Mouse (Mus musculus): ENCODE measurements around the gene Tspan14.

Tspan14 gene

GRCm38 (mm10) chr14:40975127-40975721 lies 8.6 kb upstream of the Tspan14 start:
- peak; percentile 77 to 84 for DNase-seq

DNA sequence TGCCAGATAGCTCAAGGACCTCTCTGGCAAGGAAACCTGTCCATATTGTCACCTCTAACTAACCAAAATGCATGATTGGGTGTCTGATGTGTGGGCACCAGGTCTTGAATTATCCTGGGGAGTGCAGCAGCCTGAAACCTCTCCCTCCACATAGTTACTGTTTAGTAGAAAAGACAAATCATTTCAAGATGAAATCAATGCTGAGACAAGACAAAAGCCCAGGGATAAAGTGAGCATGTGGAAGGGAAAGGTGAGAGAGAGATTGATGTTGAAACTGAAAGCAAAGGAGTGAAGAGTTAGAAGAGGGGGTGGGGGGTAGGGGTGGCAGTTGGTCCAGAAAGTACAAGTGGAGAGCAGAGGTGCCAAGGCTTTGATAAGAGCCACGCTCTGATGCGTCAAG lies 1.4 kb upstream of the Tspan14 start:
- no peak for DNase-seq

DNA sequence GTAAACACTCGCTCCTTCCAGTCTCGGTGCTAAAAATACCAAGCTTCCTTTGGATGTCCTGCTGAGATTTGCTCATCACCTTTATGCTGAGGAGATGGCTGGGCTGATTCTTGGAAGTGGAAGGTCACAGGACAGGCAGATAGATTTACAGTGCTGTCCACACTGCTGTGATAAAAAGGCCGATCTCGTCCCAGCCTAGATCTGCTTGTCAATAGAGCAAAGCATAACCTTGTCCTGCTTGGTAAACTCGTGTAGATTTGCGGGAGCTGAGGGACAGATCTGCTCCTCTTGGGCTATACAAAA lies 942 bp upstream of the Tspan14 start:
- DNase-seq = no peak

DNA sequence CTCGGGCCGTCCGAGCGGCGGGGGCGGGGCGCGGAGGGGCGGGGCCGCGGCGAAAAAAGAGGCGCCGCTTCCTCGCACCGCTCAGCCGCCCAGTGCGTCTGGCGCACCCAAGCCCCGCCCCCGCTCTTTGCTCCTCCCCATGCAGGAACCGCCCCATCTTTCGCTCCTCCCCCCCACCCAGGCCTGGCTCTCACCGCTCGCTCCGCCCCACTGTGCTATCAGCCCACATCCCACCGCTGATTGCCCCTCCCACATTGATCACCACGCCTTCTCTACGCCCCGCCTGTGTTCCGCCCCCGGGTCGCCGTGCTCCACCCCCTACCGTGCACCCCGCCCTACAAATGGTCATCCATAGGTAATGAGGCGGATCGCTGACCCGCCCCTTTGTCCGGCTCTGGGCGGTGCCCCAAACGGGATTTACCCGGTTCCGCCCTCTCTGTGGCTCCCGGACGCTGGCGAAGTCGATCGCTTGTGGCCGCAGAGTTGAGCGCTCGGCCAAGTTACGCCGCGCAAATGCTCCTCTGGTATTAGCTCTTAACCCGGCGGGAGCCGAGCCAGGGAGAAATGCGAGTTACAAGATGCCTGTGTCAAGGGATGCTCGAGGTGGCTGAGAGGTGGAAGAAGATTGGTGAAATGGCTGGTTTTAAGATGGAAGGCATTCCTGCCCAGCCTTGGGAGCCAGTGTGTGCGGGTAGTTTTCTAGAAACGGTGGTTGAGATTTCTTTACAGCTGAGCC lies 423 bp upstream of the Tspan14 start:
- peak; percentile 99 for DNase-seq

DNA sequence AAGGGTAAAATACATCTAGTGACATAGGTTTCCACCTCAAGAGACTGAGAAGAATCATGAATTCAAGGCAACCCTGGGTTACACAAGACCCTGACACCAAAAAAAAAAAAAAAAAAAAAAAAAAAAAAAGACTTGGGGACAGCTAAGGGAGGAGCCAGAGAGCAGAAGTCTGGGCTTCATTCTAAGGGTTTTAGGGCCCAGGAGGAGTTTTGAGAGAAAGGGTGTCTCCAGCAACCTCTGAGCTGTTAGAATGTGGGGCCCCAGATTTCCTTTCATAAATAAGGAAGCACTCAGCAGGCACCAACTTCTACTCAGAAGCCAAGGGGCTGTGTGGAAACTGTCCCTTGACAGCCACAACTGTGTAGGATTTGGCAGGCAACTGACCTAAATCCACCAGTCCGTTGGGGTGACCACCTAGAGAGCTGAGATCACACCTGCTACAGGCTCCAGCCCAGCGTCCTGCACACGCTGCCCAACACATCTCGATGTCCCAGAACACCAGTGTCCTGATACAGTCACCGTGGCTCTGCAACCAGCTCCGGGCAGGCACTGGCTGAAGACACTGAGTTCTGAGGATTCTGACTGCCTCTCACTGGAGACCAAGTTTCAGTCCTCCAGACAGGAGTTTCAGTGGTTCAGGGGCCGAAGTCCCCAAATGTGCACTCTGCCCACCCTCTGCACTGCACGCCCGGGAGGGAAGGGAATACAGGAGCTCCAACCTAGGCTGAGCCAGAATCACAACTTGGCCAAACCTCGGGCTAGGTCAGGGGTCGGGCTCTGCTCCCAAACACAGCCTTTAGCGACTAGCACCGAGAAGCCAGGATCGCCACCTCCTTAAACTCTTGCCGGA lies 875 bp downstream of the Tspan14 start:
- DNase-seq = peak; percentile 77 to 81

DNA sequence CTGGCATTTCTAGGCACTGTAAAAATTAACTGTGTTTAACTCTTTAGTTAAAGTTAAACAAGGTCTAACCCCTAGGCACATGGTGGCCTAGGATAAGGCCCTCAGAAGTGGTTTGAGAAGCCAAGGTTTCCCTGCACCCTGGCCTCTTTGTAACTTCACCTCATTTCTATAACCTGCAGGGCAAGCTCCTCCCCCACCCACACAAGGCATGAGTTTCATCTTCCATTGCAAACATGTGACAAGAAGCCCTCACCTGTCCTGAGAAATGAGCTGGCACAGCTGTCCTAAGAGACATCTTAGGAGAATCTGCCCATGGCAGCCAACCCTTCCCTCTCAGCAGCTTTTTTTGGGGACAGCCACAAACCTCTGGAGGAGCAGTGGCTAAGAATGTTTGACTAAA lies 1.7 kb downstream of the Tspan14 start:
- peak; percentile 63 to 70 for DNase-seq

- no peak for DNase-seq
Observed at GRCm38 (mm10) chr14:40964214-40964610, 2.4 kb downstream of the Tspan14 start.

DNA sequence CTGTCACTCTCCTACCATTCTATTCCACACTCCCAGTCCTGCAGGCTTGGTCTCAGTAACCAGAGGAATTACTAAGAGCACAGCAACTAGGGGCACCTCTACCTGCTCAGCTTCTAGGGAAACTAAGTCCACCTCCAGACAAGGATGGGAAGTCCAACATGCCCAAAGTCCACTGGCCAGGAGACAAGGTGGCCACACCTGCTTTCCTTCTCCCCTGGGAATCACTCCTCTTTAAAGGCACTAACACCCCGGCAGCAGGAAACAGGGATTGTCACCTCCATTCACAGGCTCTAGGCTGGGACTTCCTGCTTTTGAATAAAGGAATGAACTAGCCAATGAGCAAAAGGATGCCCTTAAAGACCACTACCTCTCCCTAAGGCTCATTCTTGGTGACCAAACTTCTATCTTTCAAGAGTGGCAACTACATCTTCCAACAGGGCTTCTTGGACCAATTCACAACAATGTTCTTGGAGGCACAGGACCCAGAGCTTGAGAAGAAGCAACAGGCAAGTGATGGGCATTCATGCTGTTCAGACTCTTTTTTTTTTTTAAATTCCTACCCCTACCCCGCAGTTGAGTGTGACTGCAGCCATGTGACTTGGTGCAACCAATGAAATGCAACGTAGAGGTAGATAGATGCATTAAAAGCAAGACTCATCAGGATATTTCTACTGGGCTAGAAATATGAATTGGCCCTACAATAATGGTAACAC lies 3.0 kb downstream of the Tspan14 start:
- peak in 1 of 2 experiments; percentile 40 for DNase-seq

- peak in 1 of 2 experiments; percentile 47 for DNase-seq
Observed at GRCm38 (mm10) chr14:40962365-40963290, 4.0 kb downstream of the Tspan14 start.

DNA sequence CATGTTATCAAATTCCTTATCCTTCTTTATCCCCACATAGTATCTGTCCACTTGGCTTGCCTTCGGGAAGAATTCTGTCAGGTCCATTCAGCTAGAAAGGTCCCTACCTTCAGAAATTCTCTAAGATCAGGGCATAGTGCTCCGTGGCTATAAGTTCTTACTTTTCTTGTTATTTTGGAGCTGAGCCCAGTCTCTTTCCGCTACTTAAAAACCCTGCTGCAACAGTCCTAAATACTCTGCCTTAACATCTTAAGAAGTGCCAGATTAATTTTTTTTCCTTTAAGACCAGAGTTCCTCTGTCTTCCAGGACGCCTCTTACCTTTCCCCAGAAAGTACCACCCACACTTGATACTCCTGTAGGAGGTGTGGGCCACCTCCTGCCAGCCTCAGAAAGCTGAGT lies 6.4 kb downstream of the Tspan14 start:
- DNase-seq = no peak

- no peak for DNase-seq
Observed at GRCm38 (mm10) chr14:40959586-40959985, 7.0 kb downstream of the Tspan14 start.

GRCm38 (mm10) chr14:40958986-40959381 lies 7.6 kb downstream of the Tspan14 start:
- DNase-seq = peak; percentile 70 to 78

DNA sequence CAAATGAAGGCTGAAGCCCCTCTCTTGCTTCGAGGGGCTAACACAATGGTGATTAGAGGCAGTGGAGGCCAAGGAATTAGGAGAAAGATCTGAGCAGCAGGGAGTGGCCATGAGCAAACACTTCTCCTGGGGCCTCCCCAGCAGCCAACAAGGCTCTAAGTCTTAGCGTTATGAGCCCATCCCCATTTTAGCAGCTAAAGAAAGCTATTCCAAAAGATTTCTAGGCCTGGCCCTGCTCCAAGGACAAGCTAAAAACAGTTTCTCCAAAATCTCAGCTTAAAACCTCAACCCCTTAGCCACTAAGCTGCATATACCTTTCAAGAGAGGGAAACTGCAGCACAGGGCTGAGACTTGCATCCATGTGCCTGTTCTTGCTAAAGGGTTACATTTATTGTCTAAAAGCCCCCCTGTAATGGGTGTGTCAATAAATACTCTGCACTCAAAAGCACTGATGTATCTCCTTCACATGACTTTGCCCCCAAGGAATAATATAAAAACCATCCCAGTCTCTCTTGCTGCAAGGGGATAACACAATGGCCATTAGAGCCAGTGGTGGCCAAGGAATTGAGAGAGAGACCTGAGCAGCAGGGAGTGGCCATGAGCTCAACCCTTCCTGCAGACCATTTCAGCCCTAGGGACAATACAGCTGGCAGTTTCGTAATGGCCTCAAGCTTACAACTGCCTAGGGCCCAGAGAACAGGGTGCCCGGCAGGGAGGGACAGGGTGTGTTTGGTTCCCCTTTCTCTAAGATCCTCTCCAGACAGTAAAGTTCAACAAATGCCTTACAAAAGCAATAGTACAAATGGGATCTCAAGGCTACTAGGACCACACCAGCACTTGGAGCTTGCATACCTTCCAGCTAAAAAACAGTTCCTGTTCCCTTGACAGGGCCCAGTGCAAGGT lies 8.3 kb downstream of the Tspan14 start:
- peak in 1 of 2 experiments; percentile 32 for DNase-seq

- no peak for DNase-seq
Observed at GRCm38 (mm10) chr14:40957607-40958006, 9.0 kb downstream of the Tspan14 start.

DNA sequence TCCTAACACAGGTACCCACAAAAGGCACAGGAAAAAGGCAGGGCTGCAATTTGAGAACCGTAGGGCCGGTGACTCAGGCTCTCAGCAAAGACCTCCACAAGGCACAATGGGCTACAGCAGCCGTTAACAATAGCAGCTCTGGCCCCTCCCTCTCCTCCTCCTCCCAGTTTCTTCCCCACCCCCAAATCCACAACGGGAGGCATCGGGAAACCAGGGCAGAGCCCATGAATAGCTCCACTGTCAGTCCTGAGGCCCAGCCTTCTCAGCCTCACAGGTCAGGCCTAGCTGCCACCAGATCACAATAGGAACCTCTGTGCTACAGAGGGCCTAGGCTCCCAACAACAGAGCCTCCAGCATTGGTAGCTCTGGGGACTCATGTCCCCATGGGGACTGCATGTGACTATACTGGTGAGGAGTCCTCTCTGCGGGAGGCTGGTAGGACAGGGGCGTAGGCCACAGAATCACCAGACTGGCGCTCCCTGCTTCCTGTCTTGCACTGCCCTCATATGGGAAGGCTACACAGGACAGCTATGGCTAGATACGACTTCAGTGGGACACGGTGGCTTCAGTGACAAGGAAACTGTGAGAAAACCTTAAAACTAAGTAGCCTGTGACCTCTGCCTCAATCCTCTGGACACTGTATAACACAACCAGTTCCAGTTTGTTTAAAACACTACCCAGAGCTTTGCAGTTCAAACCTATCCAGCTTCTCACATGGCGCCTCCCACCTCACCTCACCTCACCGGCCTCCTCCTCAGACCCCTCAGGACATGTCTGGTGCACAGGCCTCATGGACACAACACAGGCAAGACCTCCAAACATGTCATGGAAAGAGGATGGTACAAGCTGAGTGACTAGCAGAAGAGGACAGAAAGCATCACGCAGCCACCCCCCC lies 10.1 kb downstream of the Tspan14 start:
- peak in 1 of 2 experiments; percentile 56 for DNase-seq

DNA sequence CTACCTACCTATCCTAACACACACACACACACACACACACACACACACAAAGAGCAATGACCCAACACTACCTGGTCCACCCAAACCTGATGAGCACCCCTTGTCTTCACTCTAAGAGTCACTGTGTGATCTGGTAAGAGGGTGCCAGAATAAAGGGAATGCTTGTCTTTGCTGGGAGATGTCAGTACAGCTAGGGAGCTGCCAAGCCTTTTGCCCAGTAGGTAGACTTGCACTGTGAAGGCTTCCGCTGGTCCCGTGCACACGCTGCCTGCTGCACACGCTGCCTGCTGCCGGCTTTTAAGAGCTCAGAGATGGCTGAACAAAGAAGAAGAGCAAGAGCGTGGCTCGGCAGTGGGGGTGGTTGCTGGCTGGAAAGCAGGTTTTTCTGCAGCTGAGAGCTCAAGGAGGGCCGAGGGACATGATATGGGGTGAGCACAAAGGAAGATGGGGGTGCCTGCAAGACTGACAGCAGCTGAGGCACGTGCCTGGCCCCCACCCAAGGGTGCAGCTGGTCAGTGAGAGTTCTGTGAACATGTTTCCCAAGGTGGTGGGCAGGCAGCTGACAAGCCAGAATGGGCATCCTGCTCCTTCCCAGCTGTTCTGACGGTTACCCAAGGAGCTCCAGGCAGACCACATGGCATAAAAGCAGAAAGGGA lies 10.9 kb downstream of the Tspan14 start:
- peak in 1 of 2 experiments; percentile 45 for DNase-seq

GRCm38 (mm10) chr14:40955146-40955545 lies 11.5 kb downstream of the Tspan14 start:
- no peak for DNase-seq

- no peak for DNase-seq
Observed at GRCm38 (mm10) chr14:40953381-40953780, 13.2 kb downstream of the Tspan14 start.

GRCm38 (mm10) chr14:40952715-40953114 lies 13.9 kb downstream of the Tspan14 start:
- no peak for DNase-seq
